Mouse (Mus musculus): ENCODE measurements around the gene Asxl1.
A peak's percentile ranks its signal among the peaks of the same experiment; 100 is the strongest.

DNA sequence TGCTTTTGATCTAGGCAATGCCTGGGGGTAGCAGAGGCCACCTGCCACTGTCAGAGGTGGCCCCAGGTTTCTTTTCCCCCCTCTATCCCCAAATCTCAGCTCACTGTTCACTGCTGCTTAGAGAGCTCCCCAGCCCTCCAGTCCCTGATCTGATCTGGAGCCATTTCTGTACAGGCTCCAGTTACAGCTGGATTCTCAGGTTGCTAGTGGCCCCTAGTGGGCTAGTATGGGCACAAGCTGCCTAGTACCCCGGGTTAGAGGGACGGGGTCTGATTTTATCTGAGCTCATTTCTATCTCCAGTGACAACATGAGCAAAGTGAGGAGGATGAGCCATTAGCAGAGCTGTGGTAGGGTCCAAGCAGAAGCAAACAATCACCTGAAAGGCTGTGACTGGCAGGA lies 69.0 kb downstream of the Asxl1 start:
- TF ChIP-seq CHD2 (IDR thresholded peaks at IDR 0.05; ENCODE audit: low read depth, low read length) (no peak), ZNF384 (IDR thresholded peaks at IDR 0.05; ENCODE audit: low read depth, low read length) (no peak), ZC3H11A (IDR thresholded peaks at IDR 0.05; ENCODE audit: borderline replicate concordance, low read depth, low read length) (peak; percentile 45; the same call in 1 of the 2 replicates), MAFK (IDR thresholded peaks at IDR 0.05; ENCODE audit: insufficient read depth, low read depth, low read length) (no peak)

Data from ES-E14 (cell line).